Mouse (Mus musculus) lung, adult 2 months (tissue): Measurements from ENCODE around the gene Lap3. TPM values are rescaled to one million over a fixed set of nuclear protein-coding genes. Genes with fewer than 3 reads are reported as not detected.

Experiments used
- DNase-seq: peaks from one replicate; pipeline ENCODE4 v3.0.0; 2022
- H3K4me1 ChIP-seq: fragments of 200-500 bp; 2 replicates; pipeline ENCODE4 v1.6.1; 2011; ENCODE audit warnings: low read length; ENCODE audit not compliant: control insufficient read depth, insufficient read depth
- H3K4me3 ChIP-seq: fragments of 200-500 bp; replicated peaks from 2 replicates; pipeline ENCODE3; 2011; ENCODE audit warnings: low read depth, mild to moderate bottlenecking, control low read depth, low read length; ENCODE audit errors: extremely low read depth
- CTCF ChIP-seq: fragments of 200-500 bp; IDR thresholded peaks from 2 replicates; pipeline ENCODE4 v1.5.1; 2011; ENCODE audit warnings: mild to moderate bottlenecking, low read length, control low read depth; ENCODE audit not compliant: insufficient read depth
- POLR2A ChIP-seq: fragments of 200-500 bp; IDR thresholded peaks from 2 replicates; pipeline ENCODE4 v1.6.1; 2011; ENCODE audit warnings: low read depth, mild to moderate bottlenecking, control low read depth, low read length, borderline replicate concordance; ENCODE audit errors: extremely low read depth
- WGBS: fragments of 180-500 bp; shearing (Covaris S2); methylation state at CpG from one replicate; pipeline ENCODE4 v1.1.7; 2018; 5-methylcytosine and 5-hydroxymethylcytosine counted together
- polyA plus RNA-seq: library from polyadenylated mRNA; depleted of rRNA; stranded (reverse); fragments of >200 nt; gene quantifications from 2 replicates; pipeline ENCODE4 v1.2.3, GENCODE M21; 2012; rRNA removed

Lap3 gene
- 9.9 and 14.7 TPM in 2 replicates for polyA plus RNA-seq

DNA sequence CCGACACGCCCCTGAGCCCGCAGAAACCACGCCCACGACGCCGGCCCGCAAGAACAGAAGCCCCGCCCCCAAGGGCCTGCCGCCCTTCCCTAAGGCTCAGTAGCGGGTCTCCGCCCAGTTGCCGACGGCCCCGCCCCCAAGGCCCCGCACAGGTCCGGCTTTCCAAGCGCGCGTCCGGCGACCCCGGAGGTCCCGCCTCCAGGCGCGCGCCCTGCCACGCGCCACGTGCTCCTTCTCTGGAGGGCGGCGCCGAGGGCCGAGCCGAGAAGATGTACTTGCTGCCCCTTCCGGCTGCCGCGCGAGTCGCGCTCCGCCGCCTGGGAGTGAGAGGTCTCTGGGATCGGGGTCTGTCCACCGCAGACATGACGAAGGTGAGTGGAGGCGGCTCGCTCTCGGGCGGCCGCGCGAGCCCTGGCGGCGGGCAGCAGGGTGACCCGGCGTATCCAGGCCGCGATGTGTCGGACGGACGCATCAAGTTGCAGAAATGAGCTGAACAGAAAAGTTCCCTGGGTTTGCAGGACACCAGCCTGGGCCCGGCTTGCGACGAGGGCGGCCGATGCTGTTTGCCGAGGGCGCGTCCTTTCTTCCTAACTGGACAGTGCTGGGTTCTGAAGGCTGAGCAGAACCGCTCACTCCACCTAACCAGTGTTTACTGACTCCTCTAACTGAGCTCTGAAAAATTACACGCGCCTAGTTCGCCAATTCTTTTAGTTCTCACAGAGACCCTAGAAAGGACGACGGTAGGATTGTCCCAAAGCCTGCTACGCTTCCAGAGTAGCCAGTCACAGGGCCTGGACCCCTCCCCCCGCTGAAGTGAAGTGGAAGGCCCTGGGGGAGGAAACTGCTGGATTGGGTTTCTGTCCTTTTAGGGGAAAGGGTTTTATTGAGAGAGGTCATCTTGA is at the start of gene Lap3:
Gene Lap3 (plus strand): TSS at position 184 of the 902 bp plus-strand sequence.
- H3K4me1 ChIP-seq: no peaks in the 10 kb centered on the region
- peak; percentile 99 for DNase-seq
- under 1% methylated on average over 78 of the region's 78 CpGs for WGBS

DNA sequence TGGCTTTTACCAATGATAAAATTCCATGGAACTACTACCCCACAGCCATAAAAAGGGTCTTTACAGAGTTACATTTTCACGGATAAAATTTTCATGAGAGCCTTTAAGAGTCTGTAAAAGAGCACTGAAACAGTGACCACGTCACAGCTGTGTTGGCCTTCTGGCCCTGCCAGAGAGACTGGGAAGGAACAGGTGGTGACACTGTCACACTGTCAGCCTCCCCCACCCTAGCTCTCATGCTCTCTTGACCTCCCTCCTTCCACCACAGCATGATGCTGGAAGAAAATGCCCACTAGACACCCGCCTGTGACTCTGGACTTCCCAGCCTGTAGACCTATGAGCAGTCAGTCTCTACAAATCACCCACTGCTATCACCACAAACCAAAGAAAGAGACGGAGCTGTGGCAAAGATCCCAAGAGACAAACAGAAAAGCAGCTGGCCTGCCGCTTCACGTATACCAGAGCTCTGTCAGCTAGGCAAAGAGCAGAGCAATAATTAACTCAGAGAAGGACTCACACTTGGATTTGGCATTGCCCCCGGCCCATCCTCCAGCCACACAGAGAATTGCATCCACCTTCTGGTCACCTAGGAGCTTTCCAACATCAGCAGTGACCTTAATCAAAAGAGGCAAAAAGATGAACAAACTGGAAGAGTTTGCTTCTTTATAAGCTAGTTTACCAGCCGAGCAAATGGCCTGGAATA is 48.9 kb upstream of the Lap3 start:
- Histone ChIP-seq H3K4me3 (no peak overlapping the region), H3K4me1 (0 out of 2 replicates have a peak, but pooled peaks cover 1% of the 10 kb centered on the region)
- 91% methylated on average over 8 of the region's 8 CpGs for WGBS
- TF ChIP-seq POLR2A (no peak), CTCF (no peak)
- DNase-seq: no peak

More for the DNA sequence above, at the start of gene Lap3:
- TF ChIP-seq POLR2A (peak; percentile 86), CTCF (no peak)
- peak within 1 kb of the TSS; percentile 63 for H3K4me3 ChIP-seq

DNA sequence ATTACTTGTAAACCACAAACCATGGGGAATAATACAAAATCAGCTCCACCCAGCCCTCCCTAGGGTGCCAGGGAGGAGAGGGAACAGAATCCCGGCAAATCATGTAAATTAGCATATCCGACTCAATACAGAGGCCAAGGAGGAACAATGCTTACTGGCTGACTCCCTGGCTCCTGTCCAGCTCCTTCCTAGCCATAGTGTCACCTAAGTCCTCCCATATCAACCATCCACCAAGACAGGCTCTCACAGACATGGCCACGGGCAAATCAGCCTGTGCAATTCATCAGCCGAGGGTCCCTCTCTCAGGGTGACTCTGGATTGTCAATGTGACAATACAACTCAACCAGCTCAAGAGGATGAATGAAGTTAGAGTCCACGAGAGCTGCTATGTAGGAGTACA is 44.5 kb upstream of the Lap3 start:
- TF ChIP-seq POLR2A: no peak
- no peak for TF ChIP-seq CTCF
- WGBS: 47% methylated on average over 5 of the region's 5 CpGs
- H3K4me1 ChIP-seq: 0 out of 2 replicates have a peak, but pooled peaks cover 2% of the 10 kb centered on the region
- no peak for DNase-seq
- no peak overlapping the region for H3K4me3 ChIP-seq

DNA sequence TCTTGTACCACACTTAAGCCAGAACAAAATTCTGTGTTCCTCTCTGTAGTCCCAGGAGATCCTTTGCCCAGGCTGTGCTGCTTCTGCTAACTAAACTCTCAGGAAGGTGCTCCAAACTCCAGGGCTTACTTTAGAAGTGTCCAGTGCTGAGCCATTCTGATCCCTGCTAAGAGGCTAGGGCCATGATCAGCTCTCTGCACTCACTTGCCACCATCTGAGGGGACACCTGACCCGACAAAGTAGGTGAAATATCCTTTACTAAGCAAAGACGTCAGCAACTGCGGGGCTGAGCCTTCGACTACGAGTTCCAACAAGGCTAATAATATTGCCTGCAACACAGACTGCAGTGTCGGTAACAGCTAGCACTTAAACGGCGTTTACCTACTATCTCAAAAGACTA is 44.0 kb upstream of the Lap3 start:
- TF ChIP-seq POLR2A: no peak
- TF ChIP-seq CTCF: no peak
- WGBS: 5% methylated on average over 8 of the region's 8 CpGs
- H3K4me1 ChIP-seq: 0 out of 2 replicates have a peak, but pooled peaks cover 2% of the 10 kb centered on the region
- no peak overlapping the region for H3K4me3 ChIP-seq
- peak; percentile 8 for DNase-seq

DNA sequence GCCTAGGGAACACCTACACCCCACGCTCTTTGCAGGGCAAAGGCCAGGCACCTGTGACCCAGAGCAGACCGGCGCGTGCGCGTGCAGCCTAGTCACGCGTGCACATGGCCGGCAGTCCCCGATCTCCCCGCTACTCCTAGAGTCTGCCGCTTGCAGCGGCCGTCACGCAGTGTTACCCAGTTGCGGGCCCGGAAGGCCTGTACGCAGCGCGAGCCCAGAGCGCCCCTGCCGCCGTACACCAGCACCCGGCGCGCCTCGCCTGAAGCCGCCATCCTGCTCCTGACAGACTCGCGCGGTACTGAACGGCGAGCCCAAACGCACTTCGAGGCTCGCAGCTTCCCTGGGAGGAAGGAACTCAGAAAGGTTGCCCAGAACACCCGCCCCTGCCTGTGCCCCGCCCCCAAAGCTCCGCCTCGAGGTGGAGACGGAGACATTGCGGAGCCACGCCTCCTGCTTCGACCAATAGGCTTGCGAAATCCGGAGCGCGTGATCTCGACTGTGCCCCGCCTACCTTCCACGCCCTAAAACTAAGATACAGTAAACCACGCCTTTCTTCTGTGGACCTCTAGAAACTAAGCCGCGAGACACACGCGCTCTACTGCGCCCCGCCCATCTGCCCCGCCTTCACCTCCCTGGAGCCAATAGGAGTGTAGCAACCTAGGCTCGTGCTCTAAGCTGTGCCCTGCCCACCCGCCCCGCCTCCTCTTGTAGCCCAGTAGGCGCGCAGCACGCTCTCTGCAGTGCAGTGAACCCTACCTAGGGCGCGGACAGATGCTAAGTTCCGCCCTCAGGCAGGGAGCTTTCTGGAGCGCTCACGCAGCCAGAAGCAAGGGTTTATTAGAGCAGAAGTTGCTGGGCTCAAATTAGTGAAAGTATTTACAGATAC is 43.1 kb upstream of the Lap3 start, which contains the start of gene Qdpr:
Gene Qdpr (minus strand): TSS at position 406 of the 886 bp plus-strand sequence.
- H3K4me1 ChIP-seq: 0 out of 2 replicates have a peak, but pooled peaks cover 2% of the 10 kb centered on the region
- H3K4me3 ChIP-seq: peak within 1 kb of the TSS; percentile 58
- under 1% methylated on average over 70 of the region's 70 CpGs for WGBS
- DNase-seq: peak; percentile 89
- TF ChIP-seq CTCF: no peak
- peak; percentile 77; the same call in 1 of the 2 replicates for TF ChIP-seq POLR2A

DNA sequence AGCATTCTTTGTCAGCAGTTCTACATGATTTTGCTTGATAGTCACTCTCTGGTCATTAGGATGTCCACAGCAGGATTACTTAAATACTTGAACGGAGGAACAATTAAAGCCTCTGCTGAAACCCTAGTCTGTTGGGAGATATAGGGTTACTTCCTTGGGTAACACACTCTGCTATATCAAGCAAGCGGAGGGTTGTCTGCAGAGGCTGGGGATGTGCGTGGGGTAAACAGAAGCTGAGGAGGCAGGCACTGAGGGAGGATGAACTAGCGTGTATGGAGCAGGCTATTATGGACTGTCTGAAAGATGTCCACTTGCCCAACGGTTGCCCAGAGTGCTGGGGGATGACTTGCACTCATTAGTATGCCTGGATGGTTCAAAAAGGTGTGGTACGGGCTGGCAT is 39.7 kb upstream of the Lap3 start, which contains the start of gene Clrn2:
Gene Clrn2 (plus strand): TSS at position 301 of the 400 bp plus-strand sequence.
- H3K4me3 ChIP-seq: no peak within 1 kb of the TSS
- WGBS: 70% methylated on average over 6 of the region's 6 CpGs
- 0 out of 2 replicates have a peak, but pooled peaks cover 2% of the 10 kb centered on the region for H3K4me1 ChIP-seq
- DNase-seq: no peak
- TF ChIP-seq CTCF (no peak), POLR2A (no peak)

DNA sequence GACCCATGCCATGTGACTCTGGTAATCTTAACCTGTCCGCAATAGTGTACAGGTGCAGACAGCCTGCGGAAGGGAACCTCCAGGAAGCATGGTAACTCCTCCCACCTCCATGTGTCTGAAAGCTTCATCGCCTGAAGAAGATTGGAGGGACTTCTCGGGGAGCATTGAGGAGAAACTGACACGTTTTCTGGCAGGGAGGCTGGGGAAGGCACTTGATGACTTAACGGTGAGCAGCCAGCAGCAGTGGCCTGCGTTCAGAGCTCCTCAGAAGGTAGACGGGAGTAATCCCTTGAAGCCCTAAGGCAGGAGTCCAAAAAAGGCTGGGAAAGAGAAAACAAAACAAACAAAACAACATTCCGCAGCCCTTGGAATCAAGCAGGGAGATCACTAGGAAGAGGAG is 38.7 kb upstream of the Lap3 start:
- no peak for DNase-seq
- Histone ChIP-seq H3K4me1 (no peaks in the 10 kb centered on the region), H3K4me3 (no peak overlapping the region)
- TF ChIP-seq POLR2A (no peak), CTCF (no peak)
- WGBS: 31% methylated on average over 9 of the region's 9 CpGs

DNA sequence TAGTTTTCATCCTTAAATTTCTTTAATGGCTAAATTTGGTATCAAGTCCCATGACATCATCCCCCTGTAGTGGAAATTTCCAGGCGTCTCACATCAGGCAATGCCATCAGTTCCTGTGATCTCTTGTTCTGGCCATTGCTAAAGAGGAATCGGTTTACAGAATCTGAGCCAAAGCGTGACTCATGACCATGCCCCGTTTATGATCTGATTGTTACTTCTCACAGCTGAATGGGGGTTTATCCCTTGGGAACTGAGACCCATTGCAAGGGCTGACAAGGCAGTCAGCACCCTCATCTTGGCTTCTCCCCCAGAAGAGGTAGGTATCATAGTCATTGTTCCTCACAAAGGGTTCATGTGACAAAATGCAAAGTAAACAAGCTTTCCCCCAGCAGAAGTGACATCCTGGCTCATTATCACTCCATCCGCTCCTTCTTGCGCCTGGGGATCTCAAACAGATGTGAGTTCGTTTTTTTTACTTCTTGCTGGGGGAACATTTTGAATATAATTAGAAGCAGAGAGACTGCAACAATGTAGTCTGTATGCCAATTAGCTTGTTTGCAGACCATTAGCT is 20.2 kb upstream of the Lap3 start:
- 18% methylated on average over 7 of the region's 7 CpGs for WGBS
- no peak for TF ChIP-seq CTCF
- no peak for TF ChIP-seq POLR2A
- Histone ChIP-seq H3K4me1 (no peaks in the 10 kb centered on the region), H3K4me3 (no peak overlapping the region)
- DNase-seq: no peak
